Mouse (Mus musculus) thymus, postnatal 36 days (tissue): ENCODE results near the gene Mbnl1.

Experiments
- DNase-seq, 2 experiments: peaks; one replicate each; pipeline ENCODE4 v3.0.0; 2022; ENCODE audit warnings: mixed read lengths in 2 of 2

The Mbnl1 gene

GRCm38 (mm10) chr3:60524127-60524526 is 51.5 kb downstream of the Mbnl1 start:
- no peak for DNase-seq

DNA sequence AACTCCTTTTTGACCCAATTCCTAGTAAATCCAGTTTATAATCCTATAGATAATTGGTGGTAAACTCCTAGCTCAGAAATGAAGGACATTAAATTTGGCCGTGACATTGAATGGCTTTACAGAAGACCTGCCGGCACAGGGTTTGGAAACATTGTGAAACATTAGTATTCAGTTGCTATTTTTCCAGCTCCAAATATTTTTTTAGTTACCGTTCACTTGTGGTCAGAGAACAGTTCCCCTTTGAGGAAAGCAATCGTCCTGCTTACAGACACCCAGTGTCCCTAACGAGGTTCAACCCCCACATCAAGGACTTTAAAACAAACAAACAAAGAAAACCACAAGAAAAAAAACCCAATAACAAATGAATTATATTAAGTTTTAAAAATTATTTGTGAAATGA is 58.7 kb downstream of the Mbnl1 start:
- no peak for DNase-seq

GRCm38 (mm10) chr3:60531826-60532225 is 59.2 kb downstream of the Mbnl1 start:
- no peak for DNase-seq

DNA sequence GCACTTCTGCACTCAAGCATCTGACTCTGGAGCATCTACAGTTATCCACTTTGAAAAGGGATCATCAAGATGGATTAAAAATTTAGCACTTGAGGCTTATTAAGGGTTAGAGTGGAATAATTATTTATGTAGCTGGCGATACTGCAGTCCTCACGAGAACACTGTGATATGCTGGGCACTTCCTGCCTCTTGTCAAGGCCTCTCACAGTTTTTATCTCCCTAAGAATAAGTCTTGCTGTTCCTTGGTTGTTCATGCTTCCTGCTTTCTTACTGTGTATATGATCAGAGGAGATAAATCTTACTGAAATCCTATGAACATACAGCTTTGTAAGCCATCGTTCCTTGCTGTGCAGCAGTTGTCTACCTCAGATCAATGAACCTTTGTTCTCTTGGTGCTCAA is 62.6 kb downstream of the Mbnl1 start:
- DNase-seq, result no peak

DNA sequence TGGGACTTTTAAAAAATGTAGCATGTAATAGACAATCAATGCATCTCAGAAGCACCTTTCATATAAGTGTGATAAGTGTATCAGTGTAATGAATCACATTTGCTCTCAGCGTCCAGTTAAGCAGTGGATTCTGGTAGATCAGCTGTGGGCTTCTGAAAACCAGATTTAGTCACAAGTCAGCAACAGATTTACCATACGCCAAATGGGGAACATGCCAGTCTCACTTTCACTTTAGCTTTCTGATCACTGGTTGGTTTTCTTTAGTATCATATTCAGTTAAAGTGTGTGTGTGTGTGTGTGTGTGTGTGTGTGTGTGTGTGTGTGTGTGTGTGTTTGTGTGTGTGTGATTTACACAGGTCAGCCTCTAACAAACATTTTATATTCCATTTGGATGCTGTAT is 64.4 kb downstream of the Mbnl1 start:
- DNase-seq, result no peak

- no peak for DNase-seq
Measured at GRCm38 (mm10) chr3:60538214-60538971, 65.8 kb downstream of the Mbnl1 start.

- DNase-seq, result no peak
Measured at GRCm38 (mm10) chr3:60541121-60541520, 68.5 kb downstream of the Mbnl1 start.

DNA sequence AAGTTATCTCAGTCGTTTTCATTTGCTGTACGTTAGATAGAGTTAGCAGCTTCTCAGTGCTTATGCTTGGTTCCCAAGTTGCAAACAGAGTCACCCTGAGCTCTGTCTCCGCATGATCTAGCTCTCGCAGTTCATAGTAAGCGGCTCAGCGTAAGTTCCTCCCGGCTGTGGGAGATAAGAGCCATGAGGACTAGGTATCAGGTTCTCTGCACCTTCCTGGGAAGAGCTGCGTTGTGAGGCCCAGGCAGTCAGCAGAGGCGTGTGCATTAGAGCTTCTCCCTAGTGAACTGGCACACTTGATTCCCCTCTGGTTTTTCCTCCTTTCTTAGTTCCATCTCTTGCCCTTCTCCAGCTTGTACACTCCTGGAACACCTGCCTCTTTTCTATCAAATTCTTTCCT is 73.6 kb downstream of the Mbnl1 start:
- no peak for DNase-seq

GRCm38 (mm10) chr3:60546904-60547303 is 74.3 kb downstream of the Mbnl1 start:
- DNase-seq, result no peak

DNA sequence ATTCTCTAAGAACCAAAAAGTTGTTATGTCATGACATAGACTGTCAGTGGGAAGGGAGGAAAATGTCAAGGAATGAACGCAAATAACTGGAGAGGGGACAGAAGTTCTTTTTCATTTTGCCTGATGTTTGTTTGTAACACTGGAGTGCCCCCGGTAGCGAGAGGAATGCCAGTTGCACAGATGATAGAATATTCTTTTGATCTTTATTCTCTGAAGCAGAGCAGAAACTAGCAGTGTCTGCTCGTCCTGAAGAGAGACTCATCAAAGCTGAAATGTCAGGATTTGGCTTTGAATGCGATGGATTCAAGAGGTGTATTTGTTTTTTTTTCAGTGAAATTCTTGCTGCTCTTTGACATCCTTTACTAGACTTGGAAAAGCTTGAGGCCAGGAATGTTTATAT is 77.9 kb downstream of the Mbnl1 start:
- no peak for DNase-seq

- DNase-seq, result no peak
Measured at GRCm38 (mm10) chr3:60551650-60552049, 79.0 kb downstream of the Mbnl1 start.

DNA sequence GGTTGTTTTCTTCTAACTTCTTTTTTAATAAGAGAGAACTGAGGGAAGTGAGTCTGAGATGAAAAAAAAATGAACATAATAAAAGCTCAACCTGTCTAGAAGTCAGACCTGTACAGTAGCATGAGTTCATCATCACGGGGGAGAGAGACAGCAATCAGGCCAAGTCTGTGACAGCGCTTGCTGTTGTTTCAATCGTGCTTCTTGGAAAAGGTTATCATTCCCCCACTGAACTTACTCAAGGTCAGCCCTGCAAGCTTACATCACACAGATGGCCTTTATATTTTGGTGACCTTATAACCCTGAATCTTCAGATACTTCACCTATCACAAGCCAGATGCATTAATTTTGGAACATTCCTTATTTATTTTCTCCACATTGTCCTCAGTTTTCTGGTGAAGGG is 80.4 kb downstream of the Mbnl1 start:
- DNase-seq, result no peak

DNA sequence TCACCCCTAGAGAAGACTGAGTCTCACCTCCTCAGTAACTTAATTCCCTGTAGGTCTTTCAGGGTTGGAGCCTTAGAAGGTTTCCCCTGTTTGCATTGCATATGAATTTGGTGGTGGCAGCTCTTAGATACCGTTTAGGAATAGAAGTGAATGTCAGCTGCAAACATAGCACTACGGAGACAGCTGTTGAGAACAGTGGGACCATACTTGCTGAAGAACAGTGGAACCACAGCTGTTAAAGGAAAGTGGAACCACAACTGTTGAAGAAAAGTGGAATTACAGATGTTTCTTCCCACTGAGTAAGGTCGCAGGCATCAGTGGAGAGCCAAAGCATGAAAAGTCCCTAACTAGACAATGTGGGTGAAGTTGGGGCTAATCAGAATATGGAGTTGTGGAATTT is 84.0 kb downstream of the Mbnl1 start:
- DNase-seq, result no peak

DNA sequence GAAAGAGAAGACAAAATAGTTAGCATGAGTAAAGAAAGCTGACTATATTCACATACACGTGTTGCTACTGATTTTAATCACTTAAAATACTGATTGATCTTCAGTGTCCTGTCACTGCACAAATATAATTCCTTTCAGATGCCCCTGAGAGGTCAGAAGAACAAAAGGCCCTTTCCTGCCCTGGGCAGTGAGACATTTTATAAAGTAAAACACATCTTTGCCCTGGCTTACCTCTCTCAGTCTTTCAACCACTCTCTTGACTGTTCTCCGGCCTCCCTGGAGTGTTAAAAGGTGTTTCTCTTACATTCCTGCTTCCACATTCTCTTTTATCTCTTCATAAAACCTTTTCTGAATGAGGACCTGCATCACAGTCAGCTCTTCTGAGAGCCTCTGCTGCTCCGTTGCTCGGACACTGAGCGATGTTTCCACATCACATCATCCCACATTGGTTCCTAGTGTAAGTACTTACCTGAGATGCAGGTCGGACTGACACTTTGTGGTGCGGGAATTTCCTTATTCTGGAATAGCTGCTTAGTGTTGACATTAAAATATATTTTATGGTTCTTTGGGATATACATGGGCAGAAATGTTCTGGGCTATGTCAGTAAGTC is 85.7 kb downstream of the Mbnl1 start:
- DNase-seq, result no peak

DNA sequence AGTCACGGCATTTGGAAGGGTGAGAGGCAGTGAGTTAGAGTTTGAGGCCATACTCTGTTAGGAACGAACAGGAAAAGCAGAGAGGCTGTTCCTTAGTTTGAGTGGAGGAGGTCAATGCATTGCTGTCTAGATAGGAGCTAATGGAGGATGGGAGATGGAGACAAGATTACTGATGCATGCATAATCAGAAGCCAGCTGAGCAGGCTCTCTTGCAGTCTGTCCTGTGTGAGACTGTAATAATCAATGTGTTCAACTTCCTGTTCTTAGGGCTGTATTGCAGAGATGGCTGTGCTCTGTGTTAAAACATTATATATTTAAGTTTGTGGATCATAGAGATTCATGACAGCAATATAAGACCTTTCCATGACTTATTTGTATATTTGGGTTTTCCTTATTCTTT is 87.1 kb downstream of the Mbnl1 start:
- no peak for DNase-seq

DNA sequence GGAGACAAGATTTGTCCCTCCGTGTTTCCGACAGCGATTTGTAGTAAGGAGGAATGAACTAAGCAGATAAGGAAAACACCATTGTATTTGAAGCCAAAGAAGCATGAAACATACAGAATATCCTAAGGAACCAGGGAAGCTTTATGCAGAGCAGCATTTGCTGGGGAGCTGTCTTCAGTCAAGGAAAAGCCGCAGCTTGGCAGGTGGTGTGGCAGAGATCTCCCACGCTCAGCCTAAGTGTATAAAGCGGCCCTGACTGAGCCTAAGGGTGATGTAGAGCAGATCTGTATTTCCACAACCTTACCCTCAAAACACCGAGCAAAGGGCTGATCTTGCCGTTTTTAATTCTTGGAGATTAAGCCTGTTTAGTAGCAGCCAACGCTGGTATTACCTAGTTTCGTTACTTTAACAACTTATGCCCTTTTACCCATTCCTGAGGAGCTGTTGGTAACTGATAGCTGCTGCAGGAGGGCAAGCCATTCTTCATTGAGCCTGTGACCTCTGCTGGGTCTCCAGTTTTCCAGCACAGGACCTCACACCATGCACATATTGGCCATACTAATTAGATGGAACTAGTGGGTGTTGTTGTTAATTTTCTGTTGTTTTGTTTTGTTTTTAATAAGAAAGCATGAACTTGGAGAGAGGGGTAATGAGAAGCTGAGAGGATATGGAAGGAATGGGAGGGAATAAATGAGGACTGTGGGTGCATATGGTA is 91.1 kb downstream of the Mbnl1 start:
- DNase-seq, result no peak

- DNase-seq, result no peak
Measured at GRCm38 (mm10) chr3:60564244-60564643, 91.6 kb downstream of the Mbnl1 start.

- DNase-seq, result no peak
Measured at GRCm38 (mm10) chr3:60565204-60565603, 92.6 kb downstream of the Mbnl1 start.

- DNase-seq, result no peak
Measured at GRCm38 (mm10) chr3:60565950-60566349, 93.3 kb downstream of the Mbnl1 start.

GRCm38 (mm10) chr3:60568171-60568684 is 95.6 kb downstream of the Mbnl1 start:
- no peak for DNase-seq

DNA sequence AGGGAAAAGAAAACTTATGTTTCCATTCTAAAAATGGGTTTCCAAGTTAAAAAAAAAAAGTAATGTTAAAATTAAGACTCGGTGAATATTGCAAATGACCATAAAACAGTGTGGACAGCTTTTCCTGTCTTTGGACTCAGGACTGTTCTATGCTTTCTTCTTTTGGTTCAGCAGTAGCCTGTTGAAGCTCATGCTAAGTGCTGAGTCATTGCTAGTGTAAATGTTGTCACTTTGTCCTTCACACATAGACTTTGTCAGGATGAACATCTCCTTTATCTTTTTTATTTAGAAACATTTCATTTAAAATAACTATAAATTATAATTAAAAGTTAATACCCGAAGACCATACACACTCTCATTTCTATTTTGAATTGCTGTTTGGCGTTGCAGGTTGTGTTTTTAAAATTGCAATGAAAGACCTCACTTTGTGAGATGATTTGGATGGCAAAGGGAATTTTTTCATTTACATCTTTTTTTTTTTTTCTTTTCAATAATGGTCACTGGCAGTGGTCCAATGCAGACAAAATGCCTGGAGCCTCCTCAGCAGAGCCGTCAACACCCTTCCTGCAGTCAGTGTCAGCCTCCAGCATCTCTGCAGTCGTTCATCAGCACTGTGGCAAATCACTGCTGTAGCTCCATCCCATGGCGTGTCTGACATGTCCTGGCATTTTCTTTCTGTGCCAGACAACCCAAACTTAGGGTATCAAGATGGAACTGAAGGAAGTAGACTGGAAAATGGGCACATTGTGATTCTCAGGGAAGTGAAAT is 96.4 kb downstream of the Mbnl1 start:
- no peak for DNase-seq

GRCm38 (mm10) chr3:60569781-60570180 is 97.2 kb downstream of the Mbnl1 start:
- DNase-seq, result no peak

GRCm38 (mm10) chr3:60570491-60571022 is 97.9 kb downstream of the Mbnl1 start:
- DNase-seq, result no peak
